In the genomic region with DNA sequence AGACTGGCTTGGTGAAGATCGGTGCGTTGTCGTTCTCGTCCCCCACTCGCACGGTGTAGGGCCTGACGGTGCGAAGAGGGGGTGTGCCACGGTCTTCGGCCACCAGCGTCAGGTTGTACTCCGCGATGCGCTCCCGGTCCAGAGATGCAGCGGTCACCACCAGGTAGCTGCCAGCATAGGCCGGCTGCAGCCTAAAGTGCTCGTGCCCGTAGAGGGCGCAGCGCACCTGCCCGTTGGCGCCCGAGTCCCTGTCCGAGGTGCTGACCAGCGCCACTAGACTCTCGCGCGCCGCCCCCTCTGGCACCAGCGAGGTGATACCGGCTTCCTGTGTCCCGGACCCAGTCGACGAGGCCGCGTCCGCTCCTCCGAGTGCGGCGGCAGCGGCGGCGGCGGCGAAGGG, we compare ENCODE assay signal across 8 mouse cellular contexts. TPM values are rescaled to one million over a fixed set of nuclear protein-coding genes. Genes with fewer than 3 reads are reported as not detected.
DNase-seq lines count a peak whose midpoint lies in the region; ATAC-seq lines count a peak whose summit lies in the region.

No protein-coding gene starts in this region.

- 0 out of 2 replicates have a peak overlapping the region, but pooled peaks have one; percentile 2 for H3K27ac ChIP-seq in hindbrain, embryonic 12.5 days

- H3K27me3 ChIP-seq in hindbrain, embryonic 12.5 days: peaks cover 58% of the 10 kb centered on the region

- 0 out of 2 replicates have a peak, but pooled peaks have one; percentile 3 for ATAC-seq in hindbrain, embryonic 12.5 days (ENCODE audit: low FRiP score)

- no peaks in the 10 kb centered on the region for H3K36me3 ChIP-seq in hindbrain, embryonic 12.5 days

- peak; percentile 81 for DNase-seq in ZHBTc4 (ENCODE audit: low read depth, low spot score)
- peak; percentile 84 for DNase-seq in cerebellum, postnatal 14 days
- DNase-seq in gastrocnemius, adult 18-20 months (ENCODE audit: low spot score): peak; percentile 34
- DNase-seq in layer of hippocampus, postnatal 36 days: peak; percentile 60 to 67
- DNase-seq in lung, postnatal 14 days: peak; percentile 84
- DNase-seq in right cerebral cortex, adult 2 months (ENCODE audit: low spot score in 2 of 2): peak; percentile 53 to 59
- DNase-seq in urinary bladder, postnatal 36 days (ENCODE audit: low spot score in 2 of 2): peak; percentile 60 to 74

- no peaks in the 10 kb centered on the region for H3K9me3 ChIP-seq in hindbrain, embryonic 12.5 days (replicated peaks)

- peak overlapping the region; percentile 76 for H3K4me2 ChIP-seq in hindbrain, embryonic 12.5 days (replicated peaks)

- H3K9ac ChIP-seq in hindbrain, embryonic 12.5 days: peak overlapping the region; percentile 69

- H3K4me1 ChIP-seq in hindbrain, embryonic 12.5 days: peaks cover 58% of the 10 kb centered on the region

- WGBS in hindbrain, embryonic 12.5 days: under 1% methylated on average over 46 of the region's 46 CpGs

- peak overlapping the region; percentile 58 for H3K4me3 ChIP-seq in hindbrain, embryonic 12.5 days

RNA-seq across cellular contexts. Expression of gene Pcdh8, which starts 1.5 kb away (rescaled TPM):
- not detected for total RNA-seq in gastrocnemius, adult 18-20 months (2021)
- polyA plus RNA-seq in hindbrain, embryonic 12.5 days (2016; fragmentation: Nextera tagmentation; extraction: Ambion mirVana): 40.7 and 42.6 TPM in 2 replicates
- 10 to 100 TPM; 65.7 to 84.7 TPM for total RNA-seq in layer of hippocampus, postnatal 36 days (2021)

Comparison
In these comparisons a context has a peak if more than half of its experiments do, and no peak if none do; other contexts are left out.
1. Peak in every context shown above with its lines: DNase-seq, ATAC-seq, H3K4me3 ChIP-seq and H3K27ac ChIP-seq.
2. DNase-seq: peak in every context shown above with its lines; median percentile 84 in cerebellum, postnatal 14 days; 84 in lung, postnatal 14 days; 81 in ZHBTc4; 67 in urinary bladder, postnatal 36 days; 64 in layer of hippocampus, postnatal 36 days; 56 in right cerebral cortex, adult 2 months; 34 in gastrocnemius, adult 18-20 months.
3. RNA of gene Pcdh8, which starts 1.5 kb away (total RNA-seq): 65.7 to 84.7 TPM in layer of hippocampus, postnatal 36 days; not detected in gastrocnemius, adult 18-20 months; every median in the first group is over 10 times any median in the second.